Mouse (Mus musculus) neural tube, embryonic 10.5 days (tissue): ENCODE data around the gene Prtg.

Experiments used
- DNase-seq: peaks from one replicate; pipeline ENCODE4 v3.0.0-alpha.2; 2017; ENCODE audit warnings: low spot score; ENCODE audit errors: extremely low spot score

Gene Prtg

DNA sequence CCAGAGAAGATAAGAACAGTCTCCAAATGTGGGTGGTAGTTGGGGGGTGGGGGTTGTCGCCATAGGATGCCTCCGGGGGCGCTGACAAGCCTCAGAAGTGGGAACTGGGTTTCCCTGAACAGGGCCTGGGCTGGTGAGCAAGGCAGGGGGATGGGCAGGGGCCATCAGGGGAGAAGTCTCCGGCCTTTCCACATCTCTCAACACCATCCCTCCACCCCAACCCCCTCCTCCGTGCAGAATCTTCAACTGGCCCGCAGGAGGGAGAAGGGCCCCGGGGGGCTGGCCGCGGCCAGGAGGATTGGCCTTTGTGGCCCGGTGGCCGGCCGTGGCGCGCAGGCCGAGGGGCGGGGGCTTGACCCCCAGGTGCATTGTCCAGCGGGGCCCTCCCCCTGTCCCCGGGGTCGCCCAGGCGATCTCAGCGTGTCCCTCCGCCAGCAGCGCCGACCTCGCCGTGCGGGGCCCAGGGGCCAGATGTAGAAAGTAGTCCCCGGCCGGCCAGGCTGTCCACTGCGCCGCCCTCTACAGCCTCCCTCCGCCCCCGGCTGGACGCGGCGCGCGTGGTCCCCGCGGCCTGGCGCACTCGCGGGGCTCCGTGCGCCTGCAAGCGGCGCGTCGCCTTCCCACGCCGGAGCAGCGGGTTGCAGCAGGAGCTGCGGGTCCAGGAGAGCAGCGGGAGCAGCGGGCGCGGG, at the start of gene Prtg:
Prtg (plus strand) TSS at position 144 of the 689 bp plus-strand sequence.
- DNase-seq: peak; percentile 92

GRCm38 (mm10) chr9:72757143-72757542, 49.5 kb upstream of the Prtg start:
- no peak for DNase-seq

GRCm38 (mm10) chr9:72758705-72759131, 48.0 kb upstream of the Prtg start:
- no peak for DNase-seq

- no peak for DNase-seq
Observed at GRCm38 (mm10) chr9:72763050-72763718, 43.5 kb upstream of the Prtg start.

- peak; percentile 95 for DNase-seq
Observed at GRCm38 (mm10) chr9:72766789-72767349, 39.8 kb upstream of the Prtg start.

DNA sequence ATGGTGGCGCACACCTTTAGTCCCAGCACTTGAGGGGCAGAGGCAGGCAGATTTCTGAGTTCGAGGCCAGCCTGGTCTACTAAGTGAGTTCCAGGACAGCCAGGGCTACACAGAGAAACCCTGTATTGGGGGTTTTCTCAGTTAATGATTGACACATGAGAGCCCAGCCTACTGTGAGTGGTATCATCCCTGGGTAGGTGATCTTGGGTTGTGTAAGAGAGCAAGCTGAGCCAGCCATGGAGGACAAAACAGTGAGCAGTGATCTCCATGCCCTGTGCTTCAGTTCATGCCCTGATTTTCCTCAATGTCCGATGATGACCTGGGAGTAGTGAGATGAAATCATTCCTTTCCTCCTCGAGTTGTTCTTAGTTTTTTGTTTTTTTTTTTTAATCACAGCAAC, 31.7 kb upstream of the Prtg start:
- no peak for DNase-seq

GRCm38 (mm10) chr9:72779004-72779403, 27.7 kb upstream of the Prtg start:
- DNase-seq: no peak

- DNase-seq: peak; percentile 52
Observed at GRCm38 (mm10) chr9:72779733-72780132, 26.9 kb upstream of the Prtg start.

DNA sequence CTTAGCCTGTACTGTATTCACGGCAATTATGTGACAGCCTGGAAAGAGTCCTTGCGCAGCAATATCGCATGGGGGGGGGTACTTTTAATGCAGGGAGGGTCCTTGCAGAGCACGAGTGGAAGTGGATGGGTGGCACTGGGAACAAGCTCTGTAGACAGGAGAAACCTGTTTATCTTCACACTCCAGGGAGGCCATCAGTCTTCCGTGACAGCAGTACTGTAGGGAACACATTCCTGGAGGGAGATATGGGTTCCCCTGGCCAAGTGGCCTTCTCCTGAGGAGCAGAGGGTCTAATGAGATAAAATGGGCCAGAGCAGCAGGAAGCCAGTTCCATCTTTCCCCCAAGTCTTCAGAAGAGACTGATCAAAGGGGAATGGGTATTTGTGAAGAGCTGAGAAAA, 26.0 kb upstream of the Prtg start:
- DNase-seq: peak; percentile 33

DNA sequence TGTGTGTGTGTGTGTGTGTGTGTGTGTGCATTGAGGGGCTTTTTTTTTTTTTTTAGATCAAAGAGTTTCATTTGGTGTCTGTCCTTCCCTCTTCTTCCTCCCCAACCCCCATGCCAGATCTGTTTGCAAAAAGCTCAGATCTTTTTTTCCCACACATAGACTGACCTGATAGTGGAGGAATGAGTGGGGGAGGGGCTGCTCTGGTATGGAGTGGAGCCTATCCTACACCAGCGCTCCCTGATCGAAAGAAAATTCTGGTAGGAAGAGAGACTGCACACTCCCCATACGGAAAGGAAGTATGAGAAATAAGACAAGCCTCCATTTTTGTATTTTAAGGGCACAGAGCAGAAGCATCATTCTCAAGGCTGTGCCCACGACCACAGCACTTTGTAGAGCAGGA, 25.2 kb upstream of the Prtg start:
- DNase-seq: peak; percentile 45

DNA sequence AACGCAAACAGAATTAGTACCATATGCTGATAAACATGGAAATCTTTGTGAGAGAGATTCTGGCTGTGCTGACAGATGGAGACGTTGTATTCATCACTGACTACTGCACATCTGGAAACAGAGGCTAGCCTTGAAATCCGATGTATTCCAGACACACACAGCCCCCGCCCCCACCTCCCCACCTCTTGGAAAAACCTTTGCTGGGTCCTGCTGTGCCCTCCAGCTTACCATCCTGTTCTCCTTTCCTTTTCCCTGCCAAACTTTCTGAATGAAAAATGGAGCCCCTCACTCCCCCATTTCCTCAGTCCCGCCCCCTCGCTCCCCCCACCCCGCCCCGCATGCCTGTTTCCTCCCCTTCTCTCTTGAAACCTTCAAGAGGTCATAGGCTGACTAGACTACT, 24.6 kb upstream of the Prtg start:
- peak; percentile 52 for DNase-seq

GRCm38 (mm10) chr9:72787732-72788131, 18.9 kb upstream of the Prtg start:
- no peak for DNase-seq

DNA sequence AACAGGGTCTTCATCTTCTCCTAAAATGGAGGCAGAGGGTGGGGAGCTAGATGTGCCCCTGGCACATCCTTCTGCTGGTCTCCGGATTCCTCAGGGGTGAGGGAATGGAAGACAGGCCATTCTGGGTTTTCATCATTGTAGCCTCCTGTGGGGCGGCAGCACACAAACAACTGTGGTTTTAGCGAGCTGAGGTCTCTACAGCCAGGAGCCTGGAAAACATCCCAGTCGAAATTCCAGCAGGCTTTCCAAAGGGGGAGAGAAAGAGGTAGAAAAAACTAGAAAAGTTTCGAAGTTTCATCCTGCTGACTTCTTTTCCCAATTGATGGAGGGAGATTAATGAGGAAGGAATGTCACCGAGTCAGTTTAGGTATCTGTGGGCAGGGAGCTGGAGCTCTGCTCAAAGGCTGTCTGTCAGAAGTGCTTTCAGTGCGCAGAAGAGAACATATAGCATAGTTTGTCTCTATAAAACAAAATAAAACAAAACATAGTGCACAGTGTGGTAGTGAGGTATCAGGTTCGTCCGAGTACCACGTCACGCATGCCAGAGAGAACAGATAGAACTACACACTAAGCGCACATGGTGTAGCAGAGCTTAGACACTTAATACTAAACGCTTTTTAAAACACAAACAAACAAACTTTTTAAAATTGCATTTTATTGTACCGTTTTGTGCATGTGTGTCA, 16.0 kb upstream of the Prtg start:
- no peak for DNase-seq

DNA sequence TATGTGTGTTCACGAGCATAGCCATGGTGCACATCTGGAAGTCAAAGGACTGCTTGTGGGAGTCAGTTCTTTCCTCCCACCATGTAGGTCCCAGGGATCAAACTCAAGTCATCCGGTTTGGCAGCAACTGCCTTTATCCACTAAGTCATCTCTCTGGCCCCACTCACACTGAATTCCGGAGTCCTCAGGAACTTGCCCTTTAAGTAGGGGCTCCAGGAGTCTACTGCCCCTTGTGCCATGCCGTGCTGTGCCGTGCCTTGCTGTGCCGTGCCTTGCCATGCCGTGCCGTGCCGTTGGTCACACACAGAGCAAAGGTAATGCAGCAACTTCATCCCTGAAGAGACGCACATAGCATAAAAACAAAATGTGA, 15.5 kb upstream of the Prtg start:
- DNase-seq: no peak

- peak; percentile 62 for DNase-seq
Observed at GRCm38 (mm10) chr9:72791681-72792080, 15.0 kb upstream of the Prtg start.

GRCm38 (mm10) chr9:72795243-72795642, 11.4 kb upstream of the Prtg start:
- DNase-seq: no peak

DNA sequence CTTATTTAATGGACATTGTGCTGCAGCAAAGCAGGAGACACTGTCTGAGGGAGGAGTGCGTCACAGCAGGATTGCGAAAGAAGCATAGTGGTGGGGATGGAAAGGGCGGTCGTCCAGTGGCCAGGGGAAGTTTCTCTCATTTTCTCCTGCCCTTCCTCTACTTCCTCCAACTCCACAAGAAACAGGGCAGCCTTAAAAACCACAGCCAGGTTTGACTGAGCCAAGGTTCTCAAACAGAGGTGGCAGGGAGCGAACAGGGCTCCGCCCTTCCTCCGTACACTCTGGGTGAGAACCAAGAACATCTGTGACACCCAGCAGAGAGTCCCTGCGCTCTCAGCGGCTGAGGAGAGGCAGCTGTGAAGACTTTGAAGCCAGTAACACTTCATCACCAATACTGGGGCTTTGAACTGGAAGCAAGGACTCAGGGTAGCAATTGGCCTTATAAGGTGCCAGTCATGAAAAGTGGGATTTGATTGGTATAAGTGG, 9.5 kb upstream of the Prtg start:
- DNase-seq: no peak

DNA sequence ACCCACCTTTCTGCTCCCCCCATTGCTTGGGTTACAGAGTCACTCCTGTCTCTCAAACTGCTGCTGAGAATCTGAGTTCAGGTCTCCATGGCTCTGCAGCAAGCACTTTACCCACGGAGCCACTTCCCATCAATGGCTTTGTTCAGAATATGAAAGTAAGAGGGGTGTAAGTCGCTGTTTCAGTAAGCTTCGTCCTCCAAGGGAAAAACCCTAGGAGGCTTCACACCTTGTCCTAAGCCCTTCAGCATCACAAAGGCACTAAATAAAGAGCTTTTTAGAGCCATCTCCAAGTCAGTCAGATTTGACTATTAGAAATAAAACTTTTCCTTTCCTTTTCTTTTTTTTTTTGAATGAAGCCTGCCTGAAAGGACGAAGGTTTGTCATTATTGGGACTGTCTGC, 3.4 kb upstream of the Prtg start:
- no peak for DNase-seq

GRCm38 (mm10) chr9:72806146-72806545, 528 bp upstream of the Prtg start:
- no peak for DNase-seq

DNA sequence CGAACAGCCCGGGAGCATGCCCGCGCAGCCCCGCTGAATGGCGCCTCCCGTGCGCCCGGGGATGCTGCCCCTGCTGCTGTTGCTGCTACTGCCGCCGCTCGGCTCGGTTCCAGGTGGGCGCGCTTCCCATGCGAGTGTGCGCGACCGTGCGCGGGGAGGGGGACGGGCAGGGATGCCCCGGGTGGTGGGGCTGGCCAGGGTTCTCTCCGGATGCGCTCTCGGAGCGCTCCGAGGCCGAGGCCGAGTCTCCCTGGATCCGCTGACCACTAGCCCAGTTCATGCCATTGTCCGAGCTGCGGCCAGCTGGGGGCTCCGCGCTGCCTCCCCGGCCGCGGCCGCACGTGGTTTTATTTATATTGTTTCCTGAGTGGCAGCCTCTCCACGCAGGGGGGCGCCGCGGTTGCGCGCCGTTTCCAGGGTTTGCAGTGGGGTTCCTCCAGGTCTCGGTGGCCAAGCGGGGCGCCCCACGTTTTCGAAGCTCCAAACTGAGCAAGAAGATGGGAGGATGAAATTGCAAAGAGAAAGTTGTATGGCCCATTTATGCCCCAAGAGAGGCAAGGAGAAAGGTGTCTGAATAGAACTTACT, 839 bp downstream of the Prtg start:
- DNase-seq: peak; percentile 86

DNA sequence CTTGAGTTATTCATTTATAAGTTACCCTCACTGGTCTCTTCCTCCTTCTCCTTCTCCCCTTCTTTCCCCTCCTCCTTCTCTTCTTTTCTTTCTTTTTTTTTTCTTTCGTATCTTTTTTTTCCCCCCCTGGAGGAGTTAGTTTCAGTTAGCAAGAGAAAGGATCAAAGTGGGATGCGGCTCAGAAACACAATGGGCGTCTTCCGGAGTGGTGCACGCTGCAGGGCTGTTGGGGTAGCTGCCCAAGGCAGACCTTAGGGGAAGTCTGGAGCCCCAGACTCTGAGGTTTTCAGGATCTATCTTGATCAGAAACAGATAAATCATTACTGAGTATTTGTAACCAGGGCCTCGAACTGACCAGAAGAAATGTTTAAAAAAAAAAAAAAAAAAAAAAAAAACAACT, 1.5 kb downstream of the Prtg start:
- DNase-seq: peak; percentile 37

DNA sequence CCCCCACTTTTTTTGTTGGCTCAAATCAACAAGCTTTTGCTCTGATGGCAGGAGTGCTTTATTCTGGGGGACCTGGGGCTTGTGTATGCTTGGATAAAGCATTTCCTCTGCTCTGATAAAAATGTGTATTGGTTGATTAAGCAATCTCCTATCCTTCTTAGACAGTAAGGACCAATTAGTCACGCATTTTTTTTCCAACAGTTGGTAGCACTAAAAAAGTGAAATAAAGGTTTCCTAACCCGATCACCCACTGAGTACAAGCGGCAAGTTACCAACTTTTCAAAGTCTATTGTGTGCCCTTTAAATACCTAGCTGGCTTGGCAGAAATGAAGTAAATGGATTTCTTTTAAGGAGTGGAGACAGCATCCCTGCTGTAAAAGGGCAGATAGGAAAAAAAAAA, 1.9 kb downstream of the Prtg start:
- DNase-seq: no peak
